Mouse (Mus musculus): ENCODE data around the gene Krtap5-2. TPM values are rescaled to one million over a fixed set of nuclear protein-coding genes. Genes with fewer than 3 reads are reported as not detected.
"Not testable (repeated sequence)": the region's sequence is repeated elsewhere in the genome, so short reads cannot be mapped to it uniquely, and the experiment has no call there.

The Krtap5-2 gene
- polyA plus RNA-seq, 1 experiment = not detected

DNA sequence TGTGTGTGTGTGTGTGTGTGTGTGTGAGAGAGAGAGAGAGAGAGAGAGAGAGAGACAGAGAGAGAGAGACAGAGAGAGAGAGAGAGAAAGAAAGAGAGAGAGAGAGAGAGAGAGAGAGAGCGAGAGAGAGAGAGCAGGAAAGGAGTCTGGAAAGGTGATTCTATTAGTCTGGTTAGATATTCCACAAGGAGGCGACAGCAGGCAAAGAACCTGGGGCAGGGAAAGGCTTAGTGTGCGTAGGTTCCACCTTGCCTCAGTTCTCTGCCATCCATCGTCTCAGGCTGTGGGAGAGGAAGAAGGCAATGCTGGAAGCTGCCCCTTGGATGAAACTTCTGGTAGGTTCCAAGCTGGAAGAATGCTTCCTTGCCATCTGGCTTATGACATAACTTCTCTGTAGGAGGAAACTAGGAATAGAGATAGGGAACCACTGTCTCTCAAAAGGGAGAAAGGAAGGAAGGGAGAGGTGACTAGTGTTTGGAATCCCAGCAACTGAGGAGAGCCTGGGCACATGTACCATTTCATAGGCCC is 30.3 kb downstream of the Krtap5-2 start:
- Histone ChIP-seq H3K4me1 (ENCODE audit: control insufficient read depth, insufficient read depth, low read length) (no peaks in the 10 kb centered on the region), H3K9me3 (replicated peaks; ENCODE audit: control insufficient read depth, insufficient read depth, low read length, poor library complexity, severe bottlenecking) (0 out of 2 replicates have a peak, but pooled peaks cover 5% of the 10 kb centered on the region), H3K36me3 (ENCODE audit: control insufficient read depth, insufficient read depth, low read length, poor library complexity, severe bottlenecking) (no peaks in the 10 kb centered on the region), H3K27me3 (ENCODE audit: control insufficient read depth, insufficient read depth, low read length, poor library complexity, severe bottlenecking) (no peaks in the 10 kb centered on the region; the same call in 1 of the 2 replicates), H3K4me3 (ENCODE audit: low read depth, low read length) (no peak overlapping the region), H3K27ac (ENCODE audit: insufficient read depth, low read length) (no peak overlapping the region), H3K9ac (ENCODE audit: low read depth, poor library complexity, severe bottlenecking) (no peak overlapping the region)
- TF ChIP-seq CTCF (IDR thresholded peaks at IDR 0.05; ENCODE audit: low read depth, low read length) (peak; percentile 43), POLR2A (IDR thresholded peaks at IDR 0.05; ENCODE audit: insufficient read depth, low read length) (no peak)

DNA sequence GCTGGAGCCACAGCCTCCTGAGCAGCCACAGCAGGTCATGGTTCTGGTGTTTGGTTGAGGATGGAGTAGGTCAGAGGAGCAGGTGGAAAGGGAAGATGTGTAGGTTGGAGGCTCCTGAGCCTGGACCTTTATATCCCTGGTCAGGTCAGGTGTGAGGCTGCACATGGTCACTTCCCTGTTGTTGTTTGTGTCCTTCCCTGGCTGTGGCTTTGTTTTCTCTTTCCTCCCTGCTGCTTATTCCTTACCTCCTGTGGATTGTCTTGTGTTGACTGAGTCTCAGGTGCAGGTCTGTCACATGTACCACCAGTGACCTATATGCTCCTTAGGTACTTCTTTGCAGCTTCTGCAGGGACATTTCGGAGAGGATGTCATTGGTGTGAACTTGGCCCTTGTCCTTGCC is 31.3 kb downstream of the Krtap5-2 start, which contains the start of gene Gm45337:
Gene Gm45337 (minus strand): TSS at position 101 of the 400 bp plus-strand sequence.
- no peak within 1 kb of the TSS for H3K9ac ChIP-seq (ENCODE audit: low read depth, poor library complexity, severe bottlenecking)
- no peak within 1 kb of the TSS for H3K27ac ChIP-seq (ENCODE audit: insufficient read depth, low read length)
- TF ChIP-seq CTCF (IDR thresholded peaks at IDR 0.05; ENCODE audit: low read depth, low read length) (no peak), POLR2A (IDR thresholded peaks at IDR 0.05; ENCODE audit: insufficient read depth, low read length) (no peak), EP300 (IDR thresholded peaks at IDR 0.05; ENCODE audit: insufficient read depth, low read depth, low read length) (no peak)

GRCm38 (mm10) chr7:142143506-142144010 is 32.2 kb downstream of the Krtap5-2 start:
- H3K9me3 ChIP-seq (replicated peaks; ENCODE audit: control insufficient read depth, insufficient read depth, low read length, poor library complexity, severe bottlenecking); H3K4me3 ChIP-seq (ENCODE audit: low read depth, low read length); H3K36me3 ChIP-seq (ENCODE audit: control insufficient read depth, insufficient read depth, low read length, poor library complexity, severe bottlenecking); H3K9ac ChIP-seq (ENCODE audit: low read depth, poor library complexity, severe bottlenecking); H3K4me1 ChIP-seq (ENCODE audit: control insufficient read depth, insufficient read depth, low read length); H3K27me3 ChIP-seq (ENCODE audit: control insufficient read depth, insufficient read depth, low read length, poor library complexity, severe bottlenecking); H3K27ac ChIP-seq (ENCODE audit: insufficient read depth, low read length): not testable (repeated sequence)

More for the DNA sequence above, 31.3 kb downstream of the Krtap5-2 start, which contains the start of gene Gm45337:
- no peaks in the 10 kb centered on the region for H3K36me3 ChIP-seq (ENCODE audit: control insufficient read depth, insufficient read depth, low read length, poor library complexity, severe bottlenecking)
- H3K4me3 ChIP-seq (ENCODE audit: low read depth, low read length) = no peak within 1 kb of the TSS
- no peaks in the 10 kb centered on the region for H3K27me3 ChIP-seq (ENCODE audit: control insufficient read depth, insufficient read depth, low read length, poor library complexity, severe bottlenecking)
- H3K9me3 ChIP-seq (replicated peaks; ENCODE audit: control insufficient read depth, insufficient read depth, low read length, poor library complexity, severe bottlenecking) = peaks cover 9% of the 10 kb centered on the region; the same call in 1 of the 2 replicates
- no peaks in the 10 kb centered on the region for H3K4me1 ChIP-seq (ENCODE audit: control insufficient read depth, insufficient read depth, low read length)

DNA sequence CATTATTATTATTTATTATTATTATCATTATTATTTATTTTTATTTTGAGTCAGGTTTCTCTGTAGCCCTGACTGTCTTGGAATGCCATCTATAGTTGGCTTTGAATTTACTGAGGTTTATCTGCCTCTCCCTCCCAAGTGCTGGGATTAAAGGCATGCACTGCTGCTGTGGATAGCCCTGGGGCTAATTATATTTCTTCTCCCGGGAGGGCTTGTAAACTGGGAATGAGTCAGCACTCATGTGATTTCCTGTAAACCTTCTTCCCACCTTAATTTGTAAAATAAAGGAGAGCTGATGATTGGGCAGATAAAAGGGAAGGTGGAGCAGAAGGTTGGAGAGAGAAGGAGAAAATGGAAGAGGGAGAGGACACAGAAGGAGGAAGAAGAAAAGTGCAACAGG is 35.1 kb downstream of the Krtap5-2 start:
- no peaks in the 10 kb centered on the region for H3K4me1 ChIP-seq (ENCODE audit: control insufficient read depth, insufficient read depth, low read length)
- H3K9me3 ChIP-seq (replicated peaks; ENCODE audit: control insufficient read depth, insufficient read depth, low read length, poor library complexity, severe bottlenecking) = peaks cover 9% of the 10 kb centered on the region; the same call in 1 of the 2 replicates
- no peaks in the 10 kb centered on the region for H3K27me3 ChIP-seq (ENCODE audit: control insufficient read depth, insufficient read depth, low read length, poor library complexity, severe bottlenecking)
- H3K27ac ChIP-seq (ENCODE audit: insufficient read depth, low read length) = no peak overlapping the region
- H3K4me3 ChIP-seq (ENCODE audit: low read depth, low read length) = no peak overlapping the region
- no peaks in the 10 kb centered on the region for H3K36me3 ChIP-seq (ENCODE audit: control insufficient read depth, insufficient read depth, low read length, poor library complexity, severe bottlenecking)
- TF ChIP-seq POLR2A (IDR thresholded peaks at IDR 0.05; ENCODE audit: insufficient read depth, low read length) = no peak
- no peak for TF ChIP-seq CTCF (IDR thresholded peaks at IDR 0.05; ENCODE audit: low read depth, low read length)
- TF ChIP-seq EP300 (IDR thresholded peaks at IDR 0.05; ENCODE audit: insufficient read depth, low read depth, low read length) = no peak
- H3K9ac ChIP-seq (ENCODE audit: low read depth, poor library complexity, severe bottlenecking) = no peak overlapping the region

DNA sequence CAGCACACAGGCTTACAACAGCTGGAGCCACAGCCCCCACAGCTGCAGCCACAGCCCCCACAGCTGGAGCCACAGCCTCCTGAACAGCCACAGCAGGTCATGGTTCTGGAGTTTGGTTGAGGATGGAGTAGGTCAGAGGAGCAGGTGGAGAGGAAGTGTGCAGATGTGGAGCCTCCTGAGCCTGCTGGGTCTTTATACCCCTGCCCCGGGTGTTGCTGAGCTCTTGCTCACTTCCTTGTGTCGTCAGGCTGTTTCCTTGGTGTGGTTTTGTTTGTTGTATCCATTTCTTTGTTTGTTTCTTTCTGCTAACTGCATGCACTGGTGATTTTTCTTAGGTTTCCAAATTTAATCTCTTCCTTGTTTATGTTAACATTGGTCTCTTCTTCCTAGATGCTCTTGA is 39.9 kb downstream of the Krtap5-2 start, which contains the start of gene Gm39115:
Gene Gm39115 (minus strand): TSS at position 101 of the 400 bp plus-strand sequence.
- H3K36me3 ChIP-seq (ENCODE audit: control insufficient read depth, insufficient read depth, low read length, poor library complexity, severe bottlenecking); H3K27me3 ChIP-seq (ENCODE audit: control insufficient read depth, insufficient read depth, low read length, poor library complexity, severe bottlenecking); H3K9ac ChIP-seq (ENCODE audit: low read depth, poor library complexity, severe bottlenecking); H3K4me3 ChIP-seq (ENCODE audit: low read depth, low read length); H3K9me3 ChIP-seq (replicated peaks; ENCODE audit: control insufficient read depth, insufficient read depth, low read length, poor library complexity, severe bottlenecking); H3K4me1 ChIP-seq (ENCODE audit: control insufficient read depth, insufficient read depth, low read length); H3K27ac ChIP-seq (ENCODE audit: insufficient read depth, low read length): not testable (repeated sequence)

DNA sequence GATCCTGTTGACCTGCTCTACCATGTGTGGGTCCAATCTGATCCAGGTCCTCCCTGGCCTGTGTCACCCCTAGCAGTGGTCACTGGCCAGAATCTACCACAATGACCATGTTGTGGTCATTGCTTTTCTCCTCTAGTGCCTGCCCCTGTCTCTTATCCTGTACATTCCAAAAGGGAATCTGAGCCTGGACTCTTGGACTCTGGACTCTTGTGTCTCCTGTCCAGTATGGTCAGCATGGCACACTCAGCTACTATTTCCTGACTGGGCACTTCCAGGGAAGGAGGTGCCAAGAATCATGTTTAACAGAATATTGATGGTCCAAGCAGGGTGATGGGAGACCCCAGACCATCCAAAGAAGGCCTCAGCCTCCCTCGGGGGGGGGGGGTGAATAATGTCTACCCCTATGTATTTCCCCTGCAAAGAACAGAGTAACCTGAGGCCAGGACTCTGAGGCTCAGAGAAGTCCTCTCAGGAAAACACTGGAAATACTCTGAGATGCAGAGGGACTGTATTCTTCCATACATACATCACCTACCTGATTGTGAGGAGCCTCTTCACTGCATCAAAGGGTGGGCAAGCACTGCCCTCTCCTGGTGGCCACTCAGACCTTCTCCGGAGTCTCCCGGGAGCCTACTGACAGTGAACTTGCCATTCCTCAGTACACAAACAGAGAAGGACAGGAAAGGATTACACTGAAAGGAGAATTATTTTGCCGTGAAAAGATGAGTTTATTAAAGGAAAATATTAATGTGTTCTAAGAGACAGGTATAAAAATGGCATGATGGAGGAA is 41.4 kb downstream of the Krtap5-2 start:
- TF ChIP-seq CTCF (IDR thresholded peaks at IDR 0.05; ENCODE audit: low read depth, low read length) = peak; percentile 51
- TF ChIP-seq POLR2A (IDR thresholded peaks at IDR 0.05; ENCODE audit: insufficient read depth, low read length) = no peak
- Histone ChIP-seq H3K4me3 (ENCODE audit: low read depth, low read length) (no peak overlapping the region), H3K9me3 (replicated peaks; ENCODE audit: control insufficient read depth, insufficient read depth, low read length, poor library complexity, severe bottlenecking) (no peaks in the 10 kb centered on the region), H3K27me3 (ENCODE audit: control insufficient read depth, insufficient read depth, low read length, poor library complexity, severe bottlenecking) (no peaks in the 10 kb centered on the region), H3K27ac (ENCODE audit: insufficient read depth, low read length) (no peak overlapping the region), H3K36me3 (ENCODE audit: control insufficient read depth, insufficient read depth, low read length, poor library complexity, severe bottlenecking) (no peaks in the 10 kb centered on the region), H3K4me1 (ENCODE audit: control insufficient read depth, insufficient read depth, low read length) (no peaks in the 10 kb centered on the region), H3K9ac (ENCODE audit: low read depth, poor library complexity, severe bottlenecking) (no peak overlapping the region)
